Mouse (Mus musculus) liver, embryonic 14.5 days (tissue): ENCODE data around the gene Gpatch2.

Experiments
- CTCF ChIP-seq: IDR thresholded peaks from 2 replicates; pipeline ENCODE4 v1.5.1; 2016; ENCODE audit warnings: antibody characterized with exemption, low read depth, control low read depth
- EP300 ChIP-seq: IDR thresholded peaks from 2 replicates; pipeline ENCODE4 v1.6.1; 2016; ENCODE audit warnings: antibody characterized with exemption, low read depth

DNA sequence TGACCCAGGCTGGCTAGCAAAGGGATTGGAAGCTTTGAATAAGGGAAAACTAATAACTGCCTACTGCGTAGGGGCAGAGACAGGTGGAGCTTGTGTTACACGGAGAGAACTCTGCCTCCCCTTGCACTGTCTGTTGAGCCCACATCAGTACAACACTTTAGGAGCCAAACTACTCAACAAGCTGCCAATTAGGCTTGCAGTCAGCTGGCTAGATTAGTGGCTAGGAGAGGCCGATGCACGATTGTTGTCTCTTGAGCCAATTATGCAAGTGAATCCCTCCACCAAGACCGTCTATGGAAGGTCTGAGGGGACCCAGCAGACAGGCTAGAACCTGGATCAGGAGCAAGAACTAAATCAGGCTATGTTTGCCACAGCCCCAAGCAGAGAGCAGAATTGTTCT is 129.8 kb downstream of the Gpatch2 start:
- TF ChIP-seq CTCF (no peak), EP300 (no peak)
